Mouse (Mus musculus) liver (tissue): ENCODE data around the gene Lamb3.
A peak's percentile ranks its signal among the peaks of the same experiment; 100 is the strongest.

ENCODE experiments used
- DNase-seq: peaks from one replicate; pipeline ENCODE4 v3.0.0-alpha.2; 2020; ENCODE audit warnings: mixed read lengths

The Lamb3 gene

GRCm38 (mm10) chr1:193317159-193317559 is 109.7 kb downstream of the Lamb3 start:
- DNase-seq = peak; percentile 12

- no peak for DNase-seq
Observed at GRCm38 (mm10) chr1:193319721-193320120, 112.2 kb downstream of the Lamb3 start.

- DNase-seq = no peak
Observed at GRCm38 (mm10) chr1:193320398-193320797, 112.9 kb downstream of the Lamb3 start.

- DNase-seq = no peak
Observed at GRCm38 (mm10) chr1:193323686-193324085, 116.2 kb downstream of the Lamb3 start.

GRCm38 (mm10) chr1:193324224-193324623 is 116.7 kb downstream of the Lamb3 start:
- DNase-seq = peak; percentile 47

GRCm38 (mm10) chr1:193325891-193326290 is 118.4 kb downstream of the Lamb3 start:
- no peak for DNase-seq

- DNase-seq = peak; percentile 21
Observed at GRCm38 (mm10) chr1:193326456-193327145, 119.1 kb downstream of the Lamb3 start.

- DNase-seq = no peak
Observed at GRCm38 (mm10) chr1:193327216-193327615, 119.7 kb downstream of the Lamb3 start.

GRCm38 (mm10) chr1:193327686-193328085 is 120.2 kb downstream of the Lamb3 start:
- no peak for DNase-seq

- no peak for DNase-seq
Observed at GRCm38 (mm10) chr1:193329557-193329956, 122.1 kb downstream of the Lamb3 start.

GRCm38 (mm10) chr1:193330172-193330571 is 122.7 kb downstream of the Lamb3 start:
- peak; percentile 39 for DNase-seq

GRCm38 (mm10) chr1:193330626-193331025 is 123.1 kb downstream of the Lamb3 start:
- DNase-seq = no peak

GRCm38 (mm10) chr1:193332018-193332417 is 124.5 kb downstream of the Lamb3 start:
- no peak for DNase-seq

GRCm38 (mm10) chr1:193332671-193333070 is 125.2 kb downstream of the Lamb3 start:
- no peak for DNase-seq

GRCm38 (mm10) chr1:193333776-193334175 is 126.3 kb downstream of the Lamb3 start:
- no peak for DNase-seq

- no peak for DNase-seq
Observed at GRCm38 (mm10) chr1:193334546-193334945, 127.0 kb downstream of the Lamb3 start.

- no peak for DNase-seq
Observed at GRCm38 (mm10) chr1:193336122-193337017, 128.9 kb downstream of the Lamb3 start.

- DNase-seq = no peak
Observed at GRCm38 (mm10) chr1:193337018-193337321, 129.5 kb downstream of the Lamb3 start.

- DNase-seq = no peak
Observed at GRCm38 (mm10) chr1:193337787-193338310, 130.3 kb downstream of the Lamb3 start.

- no peak for DNase-seq
Observed at GRCm38 (mm10) chr1:193338363-193338995, 131.0 kb downstream of the Lamb3 start.

- DNase-seq = no peak
Observed at GRCm38 (mm10) chr1:193342198-193342946, 134.9 kb downstream of the Lamb3 start.

GRCm38 (mm10) chr1:193343853-193344252 is 136.4 kb downstream of the Lamb3 start:
- DNase-seq = no peak

- DNase-seq = no peak
Observed at GRCm38 (mm10) chr1:193344976-193345375, 137.5 kb downstream of the Lamb3 start.
